Mouse (Mus musculus): ENCODE results near the gene Slc30a3. TPM values are rescaled to one million over a fixed set of nuclear protein-coding genes. Genes with fewer than 3 reads are reported as not detected.

Slc30a3 gene
- polyA plus RNA-seq, 1 experiment, result not detected

DNA sequence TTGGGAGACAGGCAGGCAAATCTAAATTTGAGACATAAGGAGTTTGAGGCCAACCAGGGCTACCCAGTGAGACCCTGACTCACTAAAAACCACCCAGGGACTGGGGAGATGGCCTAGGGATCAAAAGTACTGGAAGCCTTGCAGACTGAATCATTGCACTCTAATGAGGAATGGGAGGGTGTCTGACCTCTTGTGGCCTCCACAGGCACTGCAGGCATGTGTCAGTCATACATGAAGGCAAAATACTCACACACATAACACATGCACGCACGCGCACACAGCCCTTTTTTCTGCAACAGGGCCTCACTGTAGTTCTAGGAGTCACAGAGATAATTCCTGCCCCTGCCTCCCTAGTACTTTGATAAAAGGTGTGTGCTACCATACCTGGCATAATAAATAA is 26.7 kb downstream of the Slc30a3 start:
- Histone ChIP-seq H3K4me3 (replicated peaks; ENCODE audit: extremely low read depth, low read depth, low read length) (no peak overlapping the region), H3K4me1 (ENCODE audit: control insufficient read depth, insufficient read depth, low read length) (no peaks in the 10 kb centered on the region)
- DNase-seq, result peak; percentile 22
- TF ChIP-seq CTCF (IDR thresholded peaks at IDR 0.05; ENCODE audit: insufficient read depth, low read length), result peak; percentile 86
- no peak for TF ChIP-seq POLR2A (IDR thresholded peaks at IDR 0.05; ENCODE audit: borderline replicate concordance, extremely low read depth, low read depth, low read length)
- 92% methylated on average over 3 of the region's 3 CpGs for WGBS

DNA sequence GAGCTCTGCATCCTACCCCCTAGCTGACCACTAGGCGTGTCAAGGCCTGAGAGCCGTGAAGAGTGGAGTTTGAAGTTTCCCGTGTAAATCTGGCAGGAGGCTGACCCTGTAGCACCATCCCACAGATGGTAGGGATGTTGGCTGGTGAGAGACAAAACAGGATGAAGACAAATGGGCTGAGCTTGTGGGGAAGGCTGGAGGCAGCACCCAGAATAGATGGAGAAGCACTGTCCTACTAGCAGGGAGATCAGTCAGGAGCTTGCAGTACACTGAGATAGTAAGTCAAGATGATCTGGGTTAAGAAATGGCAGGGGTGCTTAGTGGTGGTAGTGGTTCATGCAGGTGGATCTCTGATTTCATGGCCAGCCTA is 27.3 kb downstream of the Slc30a3 start:
- DNase-seq, result no peak
- TF ChIP-seq CTCF (IDR thresholded peaks at IDR 0.05; ENCODE audit: insufficient read depth, low read length) (no peak), POLR2A (IDR thresholded peaks at IDR 0.05; ENCODE audit: borderline replicate concordance, extremely low read depth, low read depth, low read length) (no peak)
- 44% methylated on average over 3 of the region's 3 CpGs for WGBS
- Histone ChIP-seq H3K4me3 (replicated peaks; ENCODE audit: extremely low read depth, low read depth, low read length) (no peak overlapping the region), H3K4me1 (ENCODE audit: control insufficient read depth, insufficient read depth, low read length) (no peaks in the 10 kb centered on the region)

DNA sequence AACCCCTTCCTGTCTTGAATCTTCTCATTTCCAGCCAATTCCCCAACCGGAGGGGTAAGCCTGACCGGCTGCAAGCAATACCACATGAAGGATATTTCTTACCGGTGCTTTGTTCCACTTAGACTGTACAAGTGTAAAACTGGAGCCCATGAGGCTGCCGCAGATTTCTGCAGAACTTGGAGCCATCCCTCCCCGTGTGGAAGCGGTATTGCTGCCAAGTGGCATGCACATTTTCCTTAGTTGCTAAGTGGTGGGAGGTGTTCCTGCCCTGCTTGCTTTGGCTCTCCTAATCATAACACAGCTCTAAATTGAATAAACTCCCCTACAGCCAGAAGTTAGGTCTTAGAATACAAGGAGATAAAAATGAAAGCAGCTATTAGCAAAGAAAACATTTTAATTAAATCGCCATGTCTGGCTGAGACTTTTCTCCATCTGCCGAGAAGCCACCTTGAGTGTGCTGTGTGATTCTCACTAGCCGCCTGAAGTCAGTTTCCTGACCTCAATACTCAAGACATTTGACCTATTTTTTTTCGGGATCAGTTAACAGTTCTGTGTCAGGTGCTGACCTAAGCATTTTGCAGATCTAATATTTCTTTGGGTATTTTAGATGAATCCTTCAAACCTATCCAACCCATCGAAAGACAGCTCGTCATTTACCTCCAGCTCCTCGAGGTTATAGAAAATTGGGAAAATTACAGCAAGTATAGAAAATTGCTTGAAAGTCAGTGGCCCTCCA is 27.8 kb downstream of the Slc30a3 start:
- H3K4me3 ChIP-seq (replicated peaks; ENCODE audit: extremely low read depth, low read depth, low read length), result no peak overlapping the region
- 49% methylated on average over 13 of the region's 13 CpGs for whole genome bisulfite sequencing
- DNase-seq, result no peak
- no peaks in the 10 kb centered on the region for H3K4me1 ChIP-seq (ENCODE audit: control insufficient read depth, insufficient read depth, low read length)
- TF ChIP-seq CTCF (IDR thresholded peaks at IDR 0.05; ENCODE audit: insufficient read depth, low read length) (no peak), POLR2A (IDR thresholded peaks at IDR 0.05; ENCODE audit: borderline replicate concordance, extremely low read depth, low read depth, low read length) (no peak)

GRCm38 (mm10) chr5:31076346-31076745 is 31.7 kb downstream of the Slc30a3 start:
- Histone ChIP-seq H3K4me3 (replicated peaks; ENCODE audit: extremely low read depth, low read depth, low read length) (no peak overlapping the region), H3K4me1 (ENCODE audit: control insufficient read depth, insufficient read depth, low read length) (no peaks in the 10 kb centered on the region)
- no peak for DNase-seq
- TF ChIP-seq CTCF (IDR thresholded peaks at IDR 0.05; ENCODE audit: insufficient read depth, low read length) (no peak), POLR2A (IDR thresholded peaks at IDR 0.05; ENCODE audit: borderline replicate concordance, extremely low read depth, low read depth, low read length) (no peak)
- WGBS, result 83% methylated on average over 13 of the region's 13 CpGs

GRCm38 (mm10) chr5:31073176-31073575 is 34.9 kb downstream of the Slc30a3 start:
- WGBS, result 86% methylated on average over 12 of the region's 12 CpGs
- no peaks in the 10 kb centered on the region for H3K4me1 ChIP-seq (ENCODE audit: control insufficient read depth, insufficient read depth, low read length)
- DNase-seq, result no peak
- H3K4me3 ChIP-seq (replicated peaks; ENCODE audit: extremely low read depth, low read depth, low read length), result no peak overlapping the region
- no peak for TF ChIP-seq CTCF (IDR thresholded peaks at IDR 0.05; ENCODE audit: insufficient read depth, low read length)
- TF ChIP-seq POLR2A (IDR thresholded peaks at IDR 0.05; ENCODE audit: borderline replicate concordance, extremely low read depth, low read depth, low read length), result no peak

GRCm38 (mm10) chr5:31071821-31072220 is 36.2 kb downstream of the Slc30a3 start:
- Histone ChIP-seq H3K4me1 (ENCODE audit: control insufficient read depth, insufficient read depth, low read length) (no peaks in the 10 kb centered on the region), H3K4me3 (replicated peaks; ENCODE audit: extremely low read depth, low read depth, low read length) (no peak overlapping the region)
- no peak for DNase-seq
- no peak for TF ChIP-seq CTCF (IDR thresholded peaks at IDR 0.05; ENCODE audit: insufficient read depth, low read length)
- WGBS, result 94% methylated on average over 11 of the region's 11 CpGs

GRCm38 (mm10) chr5:31071059-31071458 is 37.0 kb downstream of the Slc30a3 start:
- 63% methylated on average over 2 of the region's 2 CpGs for WGBS
- DNase-seq, result no peak
- no peak for TF ChIP-seq POLR2A (IDR thresholded peaks at IDR 0.05; ENCODE audit: borderline replicate concordance, extremely low read depth, low read depth, low read length)
- no peak for TF ChIP-seq CTCF (IDR thresholded peaks at IDR 0.05; ENCODE audit: insufficient read depth, low read length)
- no peak overlapping the region for H3K4me3 ChIP-seq (replicated peaks; ENCODE audit: extremely low read depth, low read depth, low read length)
- H3K4me1 ChIP-seq (ENCODE audit: control insufficient read depth, insufficient read depth, low read length), result no peaks in the 10 kb centered on the region

DNA sequence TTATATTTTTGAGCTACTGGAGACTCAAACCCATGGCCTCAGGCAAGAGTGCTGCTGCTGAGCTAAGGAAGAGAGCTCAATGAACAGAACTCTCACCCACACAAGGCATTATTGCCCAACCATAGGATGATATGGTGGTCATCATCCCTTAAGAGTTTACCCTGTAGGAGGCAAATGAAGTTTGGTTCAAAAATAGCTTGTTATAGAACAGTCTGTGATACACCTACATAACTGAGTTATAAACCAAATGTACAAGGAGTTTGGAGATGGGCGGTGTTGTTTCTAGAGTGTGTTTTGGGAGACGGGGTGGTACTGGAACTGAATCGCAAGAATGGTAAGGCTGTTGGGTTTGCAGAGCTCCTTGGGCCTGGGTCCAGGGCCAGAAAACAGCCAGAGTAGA is 38.2 kb downstream of the Slc30a3 start:
- Histone ChIP-seq H3K4me1 (ENCODE audit: control insufficient read depth, insufficient read depth, low read length) (no peaks in the 10 kb centered on the region), H3K4me3 (replicated peaks; ENCODE audit: extremely low read depth, low read depth, low read length) (no peak overlapping the region)
- 94% methylated on average over 3 of the region's 3 CpGs for WGBS
- no peak for DNase-seq
- TF ChIP-seq POLR2A (IDR thresholded peaks at IDR 0.05; ENCODE audit: borderline replicate concordance, extremely low read depth, low read depth, low read length) (no peak), CTCF (IDR thresholded peaks at IDR 0.05; ENCODE audit: insufficient read depth, low read length) (no peak)

DNA sequence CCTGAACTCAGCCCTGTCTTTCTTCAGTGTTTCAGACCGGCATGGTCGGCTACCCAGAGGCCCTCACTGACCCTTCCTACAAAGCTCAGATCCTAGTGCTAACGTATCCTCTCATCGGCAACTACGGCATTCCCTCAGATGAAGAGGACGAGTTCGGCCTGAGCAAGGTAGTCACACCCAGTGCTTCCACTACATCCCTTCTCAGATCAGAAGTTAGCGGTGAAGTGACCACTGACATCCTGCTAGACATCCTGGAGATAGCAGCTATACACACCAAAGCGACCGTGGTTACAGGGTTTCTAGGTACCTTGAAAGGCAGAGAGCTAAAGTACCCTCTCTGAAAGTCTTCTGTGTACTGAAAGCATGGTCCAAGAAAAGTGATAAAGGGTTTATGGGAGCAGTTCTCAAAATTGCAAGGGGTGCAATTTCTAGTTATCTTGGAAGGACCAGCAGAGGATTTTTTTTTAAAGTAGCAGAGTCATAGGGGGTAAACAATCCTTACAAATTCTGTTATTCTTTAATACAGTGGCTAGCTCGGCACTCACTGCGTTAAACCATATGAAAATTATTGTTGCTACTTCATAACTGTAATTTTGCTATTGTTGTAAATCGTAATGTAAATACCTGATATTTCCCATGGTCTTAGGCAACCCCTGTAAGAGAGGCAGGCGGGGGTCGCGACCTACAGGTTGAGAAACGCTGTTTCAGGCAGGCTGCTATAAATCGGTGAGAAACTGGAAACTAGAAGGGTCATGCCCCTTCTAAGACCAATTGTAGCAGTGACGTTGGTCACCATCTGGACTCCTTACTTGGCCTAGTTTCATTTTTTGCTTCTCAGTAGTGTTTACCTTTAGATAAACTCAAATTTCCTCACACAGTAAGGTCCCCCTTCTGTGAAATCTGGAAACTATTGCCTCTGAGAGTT is 52.6 kb downstream of the Slc30a3 start:
- WGBS, result 23% methylated on average over 19 of the region's 19 CpGs
- Histone ChIP-seq H3K4me1 (ENCODE audit: control insufficient read depth, insufficient read depth, low read length) (peaks cover 13% of the 10 kb centered on the region), H3K4me3 (replicated peaks; ENCODE audit: extremely low read depth, low read depth, low read length) (peak overlapping the region; percentile 66)
- TF ChIP-seq CTCF (IDR thresholded peaks at IDR 0.05; ENCODE audit: insufficient read depth, low read length), result no peak
- TF ChIP-seq POLR2A (IDR thresholded peaks at IDR 0.05; ENCODE audit: borderline replicate concordance, extremely low read depth, low read depth, low read length), result no peak
- DNase-seq, result no peak

All from lung, adult 2 months (tissue).